Mouse (Mus musculus) neural tube, embryonic 12.5 days (tissue): Measurements from ENCODE around the gene Adap1. TPM values are rescaled to one million over a fixed set of nuclear protein-coding genes. Genes with fewer than 3 reads are reported as not detected.

Experiments used
- ATAC-seq: fragments of 200-750 bp; cut with Nextera tagmentation; 2 replicates; pipeline ENCODE4 v1.8.0; 2017; ENCODE audit warnings: low read depth, mild to moderate bottlenecking, moderate TSS enrichment, moderate library complexity; ENCODE audit not compliant: low FRiP score
- H3K27ac ChIP-seq: fragments of 300-500 bp; sonication (generic); 2 replicates; pipeline ENCODE4 v1.5.1; 2016
- H3K27me3 ChIP-seq: fragments of 300-500 bp; sonication (generic); replicated peaks from 2 replicates; pipeline ENCODE4 v1.6.1; 2016; ENCODE audit warnings: mild to moderate bottlenecking
- H3K36me3 ChIP-seq: fragments of 300-500 bp; sonication (generic); 2 replicates; pipeline ENCODE4 v1.6.1; 2016; ENCODE audit warnings: mild to moderate bottlenecking
- H3K4me1 ChIP-seq: fragments of 300-500 bp; sonication (generic); 2 replicates; pipeline ENCODE4 v1.6.1; 2016
- H3K4me2 ChIP-seq: fragments of 300-500 bp; sonication (generic); replicated peaks from 2 replicates; pipeline ENCODE4 v1.6.1; 2016; ENCODE audit warnings: mild to moderate bottlenecking
- H3K4me3 ChIP-seq: fragments of 300-500 bp; sonication (generic); 2 replicates; pipeline ENCODE4 v1.5.1; 2016
- H3K9ac ChIP-seq: fragments of 300-500 bp; sonication (generic); 2 replicates; pipeline ENCODE4 v1.6.1; 2016; ENCODE audit warnings: mild to moderate bottlenecking
- H3K9me3 ChIP-seq: fragments of 300-500 bp; sonication (generic); 2 replicates; pipeline ENCODE4 v1.6.1; 2016; ENCODE audit warnings: mild to moderate bottlenecking
- WGBS: fragments of 180-500 bp; shearing (Covaris S2); methylation state at CpG from one replicate; pipeline ENCODE4 v1.1.7; 2016; 5-methylcytosine and 5-hydroxymethylcytosine counted together
- microRNA counts: library from miRNA; unstranded; fragments of <30 nt; microRNA quantifications from one replicate; lab custom pipeline; 2017
- microRNA-seq: library from miRNA; unstranded; fragments of <30 nt; microRNA quantifications from one replicate; pipeline ENCODE4, GENCODE M21; 2017
- polyA plus RNA-seq: library from polyadenylated mRNA; unstranded; fragments of >200 nt; fragmentation: Nextera tagmentation; extraction: Ambion mirVana; gene quantifications from 2 replicates; pipeline ENCODE4 v1.2.1, GENCODE M21; 2016

The Adap1 gene
- polyA plus RNA-seq, 1 experiment from 2014 or later, result 31.7 TPM

DNA sequence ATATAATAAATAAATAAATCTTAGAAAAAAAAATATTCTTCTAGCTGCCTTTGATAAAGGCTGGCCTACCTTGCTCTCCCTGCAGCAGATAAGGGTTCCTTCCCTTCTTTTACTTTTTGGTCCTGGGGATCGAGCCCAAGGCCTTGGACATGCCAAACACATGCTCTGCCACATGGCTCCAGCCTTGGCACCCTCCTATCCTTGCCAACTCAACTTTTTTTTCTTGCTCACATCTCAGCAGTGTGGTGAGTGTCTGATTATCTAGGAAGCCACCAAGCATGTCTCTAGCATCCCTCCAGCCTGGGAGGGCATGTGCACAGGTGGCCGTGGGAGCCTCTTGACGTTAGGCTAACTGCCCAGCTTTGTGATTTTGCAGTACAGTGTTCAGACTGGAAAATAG lies 97.1 kb downstream of the Adap1 start:
- peaks cover 78% of the 10 kb centered on the region for H3K36me3 ChIP-seq
- H3K27ac ChIP-seq, result no peak overlapping the region
- ATAC-seq, result no peak
- H3K9me3 ChIP-seq, result no peaks in the 10 kb centered on the region
- no peaks in the 10 kb centered on the region for H3K27me3 ChIP-seq
- H3K4me1 ChIP-seq, result no peaks in the 10 kb centered on the region
- H3K4me3 ChIP-seq, result no peak overlapping the region
- WGBS, result 94% methylated on average over 3 of the region's 3 CpGs
- no peak overlapping the region for H3K9ac ChIP-seq
- H3K4me2 ChIP-seq, result no peak overlapping the region

DNA sequence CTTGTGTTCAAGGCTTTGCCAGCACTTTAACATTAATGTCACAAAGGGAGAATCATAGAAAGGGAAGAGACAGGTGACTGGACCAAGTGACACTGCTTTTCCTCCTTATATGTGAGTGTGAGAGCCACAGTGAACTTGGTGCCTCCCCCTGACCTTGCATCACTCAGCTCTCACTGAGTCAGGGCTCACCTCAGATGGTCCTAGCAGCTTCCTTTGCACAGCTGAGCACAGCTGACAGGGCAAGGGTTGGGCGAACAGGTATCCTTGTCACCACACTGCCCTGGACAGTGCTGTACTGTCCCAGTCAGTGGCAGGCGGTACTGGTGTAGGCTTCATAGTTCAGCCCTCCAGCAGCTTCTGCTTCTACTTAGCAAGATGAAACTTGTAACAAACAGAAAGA lies 97.8 kb downstream of the Adap1 start:
- Histone ChIP-seq H3K27me3 (no peaks in the 10 kb centered on the region), H3K4me1 (no peaks in the 10 kb centered on the region), H3K4me3 (no peak overlapping the region), H3K36me3 (peaks cover 74% of the 10 kb centered on the region), H3K27ac (no peak overlapping the region), H3K4me2 (no peak overlapping the region), H3K9ac (no peak overlapping the region), H3K9me3 (no peaks in the 10 kb centered on the region)
- WGBS, result 93% methylated on average over 2 of the region's 2 CpGs
- ATAC-seq, result no peak

DNA sequence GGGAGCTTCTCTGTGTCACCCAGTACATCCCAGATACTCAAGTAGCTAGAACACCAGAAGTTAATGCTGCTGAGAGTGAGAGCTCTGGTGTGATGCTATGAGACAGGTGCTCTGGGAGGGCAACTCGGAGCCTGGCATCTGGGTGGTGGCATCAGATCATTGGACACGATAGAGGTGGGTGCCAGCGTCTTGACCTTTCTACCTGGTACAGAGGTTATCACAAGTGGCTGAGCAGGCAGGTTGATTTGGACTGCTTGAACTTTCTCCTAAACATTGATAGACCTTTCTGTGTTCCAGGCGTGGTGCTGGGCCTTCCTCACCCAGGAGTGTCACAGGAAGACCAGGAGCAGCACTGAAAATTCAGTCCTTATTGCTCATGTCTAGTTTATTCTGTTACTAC lies 98.2 kb downstream of the Adap1 start:
- Histone ChIP-seq H3K9ac (no peak overlapping the region), H3K9me3 (no peaks in the 10 kb centered on the region), H3K27ac (no peak overlapping the region), H3K4me3 (no peak overlapping the region), H3K27me3 (no peaks in the 10 kb centered on the region), H3K36me3 (peaks cover 73% of the 10 kb centered on the region), H3K4me1 (no peaks in the 10 kb centered on the region), H3K4me2 (no peak overlapping the region)
- 98% methylated on average over 4 of the region's 4 CpGs for WGBS
- ATAC-seq, result no peak

DNA sequence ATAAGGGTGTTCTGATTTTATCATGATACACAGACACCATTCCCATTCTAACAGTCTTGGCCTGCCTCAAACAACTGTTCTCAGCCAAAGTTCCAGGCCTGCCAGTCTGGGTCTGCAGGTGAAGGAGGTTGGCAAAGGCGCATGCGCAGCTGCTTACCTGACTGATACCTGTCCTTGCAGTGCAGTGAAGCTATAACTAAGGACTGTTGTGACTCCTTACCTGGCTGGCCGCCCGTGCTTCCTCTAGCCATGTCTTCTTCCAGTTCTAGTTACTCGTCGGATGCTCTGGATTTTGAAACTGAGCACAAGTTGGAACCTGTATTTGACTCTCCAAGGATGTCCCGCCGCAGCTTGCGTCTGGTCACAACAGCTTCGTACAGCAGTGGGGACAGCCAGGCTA lies 102.1 kb downstream of the Adap1 start:
- H3K9me3 ChIP-seq, result no peaks in the 10 kb centered on the region
- no peak overlapping the region for H3K4me3 ChIP-seq
- H3K4me2 ChIP-seq, result no peak overlapping the region
- H3K27ac ChIP-seq, result no peak overlapping the region
- 96% methylated on average over 10 of the region's 10 CpGs for WGBS
- H3K27me3 ChIP-seq, result no peaks in the 10 kb centered on the region
- ATAC-seq, result no peak
- H3K9ac ChIP-seq, result no peak overlapping the region
- no peaks in the 10 kb centered on the region for H3K4me1 ChIP-seq
- peaks cover 65% of the 10 kb centered on the region for H3K36me3 ChIP-seq

MicroRNAs within 50 kb of the gene (microRNA counts, 519-probe panel; counts per million panel counts)
- microRNA mmu-miR-339-3p (lab: Ali Mortazavi, UCI), result 342 counts per million, percentile 67 among the panel's probes with 10 or more counts
- 342 counts per million, percentile 67 among the panel's probes with 10 or more counts for microRNA mmu-miR-339-5p (lab: Ali Mortazavi, UCI)

Small RNAs within 50 kb of the gene (microRNA-seq; reads per million reads assigned to microRNA genes)
- gene Mir339, result 274 reads per million, percentile 64 among the genes with 10 or more reads in this experiment

Other genes starting within 250 kb of the Adap1 start
- gene Prkar1b, start 175.6 kb downstream of the Adap1 start, polyA plus RNA-seq, result 90.0 and 97.4 TPM in 2 replicates
- gene Dnaaf5, start 175.4 kb downstream of the Adap1 start, polyA plus RNA-seq, result 5.6 and 7.4 TPM in 2 replicates
- gene Sun1, start 125.0 kb downstream of the Adap1 start, polyA plus RNA-seq, result 47.5 and 50.1 TPM in 2 replicates
- gene Get4, start 73.3 kb downstream of the Adap1 start, polyA plus RNA-seq, result 129 and 132 TPM in 2 replicates
- 124 and 127 TPM in 2 replicates for gene Cox19, start 25.8 kb upstream of the Adap1 start, polyA plus RNA-seq
- gene Cyp2w1, start 27.0 kb upstream of the Adap1 start, polyA plus RNA-seq, result 0.13 TPM in 1 of 2 replicates, not detected in the other
- 1.9 and 2.3 TPM in 2 replicates for gene Gpr146, start 52.1 kb upstream of the Adap1 start, polyA plus RNA-seq
- 0.20 and 0.33 TPM in 2 replicates for gene C130050O18Rik, start 79.7 kb upstream of the Adap1 start, polyA plus RNA-seq
- gene Gper1, start 97.5 kb upstream of the Adap1 start, polyA plus RNA-seq, result 7.2 and 7.8 TPM in 2 replicates
- 23.7 and 24.1 TPM in 2 replicates for gene 3110082I17Rik, start 134.9 kb upstream of the Adap1 start, polyA plus RNA-seq
- gene Zfand2a, start 158.9 kb upstream of the Adap1 start, polyA plus RNA-seq, result 10.1 and 15.2 TPM in 2 replicates
- 92.9 and 107 TPM in 2 replicates for gene Uncx, start 217.9 kb upstream of the Adap1 start, polyA plus RNA-seq